Mouse (Mus musculus): ENCODE results near the gene Mcub.

The Mcub gene

GRCm38 (mm10) chr3:129969432-129970395 is at the start of gene Mcub:
Mcub (minus strand) TSS chr3:129970206.
- POLR2A ChIA-PET, result interaction anchor here in 2 of 4 experiments (0.5 to 0.7 kb wide), 2 partner anchors 12 to 82 kb away, joined by 3 read pairs; no protein-coding TSS in a partner anchor
- CTCF ChIA-PET, result interaction anchor here in 2 of 4 experiments (0.9 to 1.4 kb wide), 3 partner anchors 10 to 51 kb away, joined by 3 to 4 read pairs (median 3); no protein-coding TSS in a partner anchor

- ChIA-PET POLR2A (no interaction called here), CTCF (no interaction called here)
Measured at GRCm38 (mm10) chr3:130012943-130013342, 42.9 kb upstream of the Mcub start.

GRCm38 (mm10) chr3:130011236-130011635 is 41.2 kb upstream of the Mcub start:
- ChIA-PET CTCF (interaction anchor here in 1 of 4 experiments (0.6 kb wide), 1 partner anchor 259 kb away, joined by 3 read pairs; no protein-coding TSS in a partner anchor), POLR2A (interaction anchor here in 1 of 4 experiments (0.7 kb wide), 1 partner anchor 96 kb away, joined by 6 read pairs; no protein-coding TSS in a partner anchor)

GRCm38 (mm10) chr3:130006141-130006540 is 36.1 kb upstream of the Mcub start:
- ChIA-PET POLR2A (no interaction called here), CTCF (no interaction called here)

- ChIA-PET CTCF (no interaction called here), POLR2A (interaction anchor here in 1 of 4 experiments (1.7 kb wide), 1 partner anchor 52 kb away, joined by 3 read pairs; no protein-coding TSS in a partner anchor)
Measured at GRCm38 (mm10) chr3:130000926-130001325, 30.9 kb upstream of the Mcub start.

- ChIA-PET POLR2A (interaction anchor here in 1 of 4 experiments (0.7 kb wide), 1 partner anchor 10 kb away, joined by 3 read pairs; no protein-coding TSS in a partner anchor), CTCF (no interaction called here)
Measured at GRCm38 (mm10) chr3:129998526-129998925, 28.5 kb upstream of the Mcub start.

- POLR2A ChIA-PET, result interaction anchor here in 1 of 4 experiments (0.7 kb wide), 1 partner anchor 9 kb away, joined by 3 read pairs; no protein-coding TSS in a partner anchor
- CTCF ChIA-PET, result no interaction called here
Measured at GRCm38 (mm10) chr3:129998001-129998400, 28.0 kb upstream of the Mcub start.

- POLR2A ChIA-PET, result no interaction called here
- CTCF ChIA-PET, result no interaction called here
Measured at GRCm38 (mm10) chr3:129997324-129997723, 27.3 kb upstream of the Mcub start.

- ChIA-PET CTCF (no interaction called here), POLR2A (no interaction called here)
Measured at GRCm38 (mm10) chr3:129987297-129987696, 17.3 kb upstream of the Mcub start.

- CTCF ChIA-PET, result interaction anchor here in 1 of 4 experiments (0.6 kb wide), 1 partner anchor 95 kb away, joined by 3 read pairs; no protein-coding TSS in a partner anchor
- POLR2A ChIA-PET, result interaction anchor here in 1 of 4 experiments (0.6 kb wide), 1 partner anchor 41 kb away, joined by 3 read pairs; no protein-coding TSS in a partner anchor
Measured at GRCm38 (mm10) chr3:129985335-129985734, 15.3 kb upstream of the Mcub start.

- POLR2A ChIA-PET, result interaction anchor here in 1 of 4 experiments (0.6 kb wide), 1 partner anchor 42 kb away, joined by 3 read pairs; no protein-coding TSS in a partner anchor
- CTCF ChIA-PET, result no interaction called here
Measured at GRCm38 (mm10) chr3:129984797-129985196, 14.8 kb upstream of the Mcub start.

GRCm38 (mm10) chr3:129982271-129982670 is 12.3 kb upstream of the Mcub start:
- POLR2A ChIA-PET, result no interaction called here

GRCm38 (mm10) chr3:129981756-129982155 is 11.8 kb upstream of the Mcub start:
- POLR2A ChIA-PET, result no interaction called here

More at GRCm38 (mm10) chr3:129982271-129982670, 12.3 kb upstream of the Mcub start:
- CTCF ChIA-PET, result interaction anchor here in 2 of 4 experiments (0.5 to 1.4 kb wide), 2 partner anchors 121 to 749 kb away, joined by 3 read pairs; no protein-coding TSS in a partner anchor

GRCm38 (mm10) chr3:129979510-129979909 is 9.5 kb upstream of the Mcub start:
- POLR2A ChIA-PET, result no interaction called here
- CTCF ChIA-PET, result interaction anchor here in 2 of 4 experiments (0.6 to 1.3 kb wide), 2 partner anchors 10 to 726 kb away, joined by 3 to 5 read pairs; partner anchors contain the start of gene Mcub (in 1 of the 2)

More at GRCm38 (mm10) chr3:129981756-129982155, 11.8 kb upstream of the Mcub start:
- CTCF ChIA-PET, result interaction anchor here in 2 of 4 experiments (0.5 to 1.4 kb wide), 2 partner anchors 122 to 750 kb away, joined by 3 read pairs; no protein-coding TSS in a partner anchor

GRCm38 (mm10) chr3:129978716-129979115 is 8.7 kb upstream of the Mcub start:
- CTCF ChIA-PET, result no interaction called here
- POLR2A ChIA-PET, result no interaction called here

GRCm38 (mm10) chr3:129976317-129976716 is 6.3 kb upstream of the Mcub start:
- POLR2A ChIA-PET, result no interaction called here
- CTCF ChIA-PET, result no interaction called here

GRCm38 (mm10) chr3:129970529-129971515 is 816 bp upstream of the Mcub start:
- CTCF ChIA-PET, result interaction anchor here in 3 of 4 experiments (0.9 to 1.4 kb wide), 3 partner anchors 9 to 133 kb away, joined by 3 to 4 read pairs (median 3); no protein-coding TSS in a partner anchor

GRCm38 (mm10) chr3:129969031-129969430 is 975 bp downstream of the Mcub start:
- ChIA-PET POLR2A (no interaction called here), CTCF (interaction anchor here in 1 of 4 experiments (0.6 kb wide), 1 partner anchor 131 kb away, joined by 4 read pairs; no protein-coding TSS in a partner anchor)

More at GRCm38 (mm10) chr3:129970529-129971515, 816 bp upstream of the Mcub start:
- POLR2A ChIA-PET, result interaction anchor here in 1 of 4 experiments (0.7 to 1.2 kb wide), 2 partner anchors 12 to 83 kb away, joined by 3 read pairs; no protein-coding TSS in a partner anchor

All from embryonic stem cell, embryonic (primary cell).